Mouse (Mus musculus) CD4-positive naive resting alpha-beta T cell, adult 76 days (primary cell): ENCODE results near the gene U2af2. TPM values are rescaled to one million over a fixed set of nuclear protein-coding genes. Genes with fewer than 3 reads are reported as not detected.

Experiments
- total RNA-seq: library from RNA; stranded (reverse); gene quantifications from one replicate; pipeline ENCODE4 v1.2.4, GENCODE M21; 2023

U2af2 gene
- 436 TPM for total RNA-seq

DNA sequence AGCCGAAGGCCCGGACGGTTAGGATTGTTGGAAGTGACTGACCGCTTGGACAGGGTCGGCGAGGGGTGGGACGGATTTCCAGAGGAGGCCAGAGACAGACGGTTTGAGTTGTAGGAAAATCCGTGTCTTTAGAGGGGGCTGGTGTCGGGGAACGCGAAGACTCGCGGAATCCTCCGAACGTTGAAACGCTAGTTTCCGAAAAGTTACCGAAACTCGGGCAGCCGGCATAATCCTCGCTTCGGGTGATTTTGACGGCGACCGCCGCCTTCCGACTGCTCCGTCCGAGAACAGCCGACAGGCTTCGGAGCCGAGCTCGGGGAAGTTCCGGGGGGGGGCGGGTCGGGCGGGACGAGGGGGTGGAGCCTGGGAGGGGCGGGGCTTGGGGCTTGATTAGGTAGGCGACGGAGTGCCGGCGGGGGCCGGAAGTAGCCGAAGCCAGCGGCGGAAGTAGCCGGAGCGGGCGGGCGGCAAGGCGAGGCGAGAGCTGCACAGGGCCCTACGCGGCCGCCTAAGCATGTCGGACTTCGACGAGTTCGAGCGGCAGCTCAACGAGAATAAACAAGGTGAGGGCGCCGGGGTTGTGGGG is at the start of gene U2af2:
Gene U2af2, plus strand, starts transcription at position 370 of the 586 bp plus-strand sequence.

DNA sequence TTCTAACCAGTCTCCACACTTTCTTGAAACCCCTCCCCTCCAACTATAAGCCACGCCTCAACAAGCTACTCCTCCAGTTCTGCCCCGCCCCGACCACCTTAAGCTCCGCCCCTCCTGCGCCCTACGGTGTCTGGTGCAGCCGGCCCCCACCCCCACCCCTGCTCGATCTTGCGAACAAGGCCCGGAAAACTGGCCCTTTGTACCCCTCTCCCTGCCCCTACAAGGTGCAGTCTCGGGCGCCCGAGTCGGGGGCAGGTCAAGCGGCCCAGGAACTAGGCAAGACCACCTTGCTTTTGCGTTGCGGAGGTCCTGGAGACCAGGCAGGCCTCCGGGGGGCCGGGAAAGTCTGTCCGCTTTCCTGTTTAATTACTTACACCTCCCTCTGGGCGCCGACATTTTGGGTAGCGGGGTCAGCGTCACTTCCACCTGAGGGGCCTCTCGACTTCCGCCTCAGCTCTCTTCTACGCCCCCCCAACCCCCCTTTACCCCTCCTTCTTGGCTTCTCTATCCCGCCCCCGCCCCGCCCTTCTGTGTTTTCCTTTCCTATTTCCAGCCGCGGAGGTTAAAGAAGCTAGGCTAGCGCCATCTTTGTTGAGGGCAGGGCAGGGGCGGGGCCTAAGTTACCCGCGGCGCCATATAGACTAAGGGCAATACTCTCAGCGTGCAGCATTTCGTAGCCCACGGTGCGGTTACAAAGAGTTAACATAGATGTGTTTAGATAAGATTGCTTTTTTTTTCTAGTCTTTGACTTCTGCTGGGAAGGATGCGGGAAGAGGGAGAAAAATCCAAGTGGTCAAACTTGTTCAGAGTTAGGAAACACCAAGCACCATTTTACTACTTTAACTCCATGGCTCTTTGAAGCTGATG is 47.5 kb upstream of the U2af2 start, which contains the start of the genes Zfp524 and Fiz1:
Gene Zfp524, plus strand, starts transcription at position 165 of the 867 bp plus-strand sequence.
Gene Fiz1, minus strand, starts transcription at position 447 of the 867 bp plus-strand sequence.

DNA sequence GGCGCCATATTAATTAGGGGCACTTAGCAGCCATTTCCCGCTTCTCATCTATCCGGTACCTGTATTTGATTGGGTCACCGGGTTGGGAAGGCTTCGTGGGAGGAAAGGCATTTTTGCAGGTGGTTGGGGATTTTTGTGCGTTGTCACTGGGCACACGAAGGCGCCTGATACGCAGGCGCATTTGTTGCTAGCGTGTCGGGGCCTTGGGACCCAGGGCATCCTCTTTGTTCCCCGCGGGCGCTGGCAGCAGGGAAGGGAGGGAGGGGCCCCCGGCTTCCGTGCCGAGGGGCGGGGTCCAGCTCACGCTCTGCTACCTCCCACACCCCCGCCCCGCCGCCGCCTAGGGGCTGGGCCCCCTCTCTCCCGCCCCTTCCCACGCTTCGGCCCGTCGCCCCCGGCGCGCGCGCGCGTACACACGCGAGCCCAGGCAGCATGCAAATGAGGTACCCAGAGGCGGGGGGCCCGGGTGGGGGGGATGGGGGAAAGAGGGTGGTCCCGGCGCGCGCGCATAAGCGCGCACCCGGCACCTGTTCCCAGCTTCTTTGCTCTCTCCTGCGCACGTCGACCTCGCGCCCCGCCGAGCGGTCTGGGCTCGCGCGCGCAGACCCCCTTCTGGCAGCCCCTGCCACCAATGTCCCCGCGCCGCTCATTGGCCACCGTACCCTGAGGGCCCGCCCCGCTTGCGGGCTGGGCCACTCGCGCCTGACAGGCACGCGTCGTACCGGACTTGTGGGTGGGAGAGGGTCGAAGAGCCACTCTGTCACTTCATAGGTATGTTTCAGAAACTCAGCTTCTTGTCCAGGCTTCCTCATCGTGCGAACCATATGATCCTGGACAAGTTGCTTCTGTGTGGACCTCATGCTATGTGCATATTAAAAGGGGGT is 46.6 kb upstream of the U2af2 start, which contains the start of gene Gm44973:
Gene Gm44973, plus strand, starts transcription at position 379 of the 884 bp plus-strand sequence.

DNA sequence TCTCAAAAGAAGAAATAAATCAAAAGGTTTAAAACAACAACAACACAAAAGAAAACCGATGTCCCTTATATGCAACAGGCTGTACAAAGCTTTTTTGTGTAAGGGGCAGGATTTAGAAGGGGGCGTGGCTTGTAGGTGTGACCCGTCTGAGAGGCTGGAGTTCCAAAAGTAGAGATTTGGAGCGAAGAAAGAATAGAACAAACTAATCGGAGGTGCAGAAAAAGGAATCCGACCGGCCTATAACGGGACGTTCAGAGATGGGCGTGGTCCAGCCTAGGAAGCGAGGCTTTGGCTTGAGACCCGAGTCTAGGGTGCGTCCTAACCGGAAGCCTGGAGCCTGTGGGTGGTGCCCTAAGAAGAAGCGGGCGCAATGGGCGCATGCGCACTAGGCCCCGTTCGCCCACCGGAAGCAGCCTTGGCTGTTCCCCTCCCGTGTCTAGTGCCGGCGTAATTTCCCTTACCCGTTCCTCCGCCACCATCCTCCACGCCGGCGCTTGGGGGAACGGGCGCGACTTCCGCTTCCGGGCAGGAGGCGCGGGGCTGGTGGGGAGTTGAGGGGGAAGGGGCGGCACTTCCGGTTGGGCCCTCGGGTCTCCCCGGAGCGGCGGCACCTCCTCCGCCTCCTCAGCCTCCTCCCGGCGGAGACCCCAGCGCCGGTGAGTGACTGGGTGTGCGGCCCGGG is 41.8 kb upstream of the U2af2 start, which contains the start of the genes Zfp865 and Ccdc106:
Gene Zfp865, plus strand, starts transcription at position 377 of the 682 bp plus-strand sequence.
Gene Ccdc106, plus strand, starts transcription at position 554 of the 682 bp plus-strand sequence.

DNA sequence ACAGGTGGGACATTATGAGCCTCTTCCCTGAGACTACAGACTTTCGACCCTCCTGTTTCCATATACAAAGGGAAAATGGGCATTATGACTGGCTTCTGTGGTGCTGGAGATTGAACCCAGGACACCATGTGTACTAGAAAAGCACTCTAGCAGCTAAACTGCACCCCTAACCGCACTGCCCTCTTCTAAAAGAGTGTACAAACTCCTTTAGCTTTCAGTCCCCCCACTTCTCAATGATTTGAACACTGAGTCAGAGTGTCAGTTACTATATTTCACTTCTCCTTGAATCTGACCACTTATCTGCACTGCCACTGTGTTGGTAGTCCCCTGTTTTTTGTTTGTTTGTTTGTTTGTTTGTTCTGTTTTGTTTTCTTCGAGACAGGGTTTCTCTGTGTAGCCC is 28.1 kb upstream of the U2af2 start, which contains the start of gene 4632433K11Rik:
Gene 4632433K11Rik, plus strand, starts transcription at position 301 of the 400 bp plus-strand sequence.

DNA sequence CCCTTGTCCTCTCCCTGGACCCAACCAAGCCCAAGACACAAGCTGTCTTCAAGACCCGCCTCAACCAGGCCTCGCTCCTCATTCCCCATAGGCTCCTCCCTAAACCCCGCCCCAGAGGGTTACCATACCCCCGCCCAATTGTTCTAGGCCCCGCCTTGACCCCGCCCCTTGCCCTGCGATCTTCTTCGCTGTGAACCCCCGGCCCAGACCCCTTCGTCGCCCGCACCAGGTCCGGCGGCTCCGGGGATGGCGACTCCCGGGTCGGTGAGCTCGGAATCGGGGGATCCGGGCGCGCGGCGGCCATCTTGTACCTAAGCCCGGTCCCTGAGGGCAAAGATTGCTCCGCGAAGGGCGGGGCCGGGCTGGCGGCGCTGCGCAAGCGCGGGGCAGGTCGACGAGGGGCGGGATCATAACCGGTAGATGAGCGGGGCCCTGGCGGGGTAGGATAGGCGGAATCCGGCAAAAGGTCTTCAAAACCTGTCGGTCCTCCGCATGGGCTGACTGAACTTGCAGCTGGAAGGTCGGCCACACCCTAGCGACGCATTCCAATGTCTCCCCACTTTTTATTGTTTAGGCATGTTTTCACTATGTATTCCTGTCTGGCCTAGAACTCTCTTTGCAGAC is 23.7 kb upstream of the U2af2 start, which contains the start of gene Zfp784:
Gene Zfp784, minus strand, starts transcription at position 338 of the 624 bp plus-strand sequence.

DNA sequence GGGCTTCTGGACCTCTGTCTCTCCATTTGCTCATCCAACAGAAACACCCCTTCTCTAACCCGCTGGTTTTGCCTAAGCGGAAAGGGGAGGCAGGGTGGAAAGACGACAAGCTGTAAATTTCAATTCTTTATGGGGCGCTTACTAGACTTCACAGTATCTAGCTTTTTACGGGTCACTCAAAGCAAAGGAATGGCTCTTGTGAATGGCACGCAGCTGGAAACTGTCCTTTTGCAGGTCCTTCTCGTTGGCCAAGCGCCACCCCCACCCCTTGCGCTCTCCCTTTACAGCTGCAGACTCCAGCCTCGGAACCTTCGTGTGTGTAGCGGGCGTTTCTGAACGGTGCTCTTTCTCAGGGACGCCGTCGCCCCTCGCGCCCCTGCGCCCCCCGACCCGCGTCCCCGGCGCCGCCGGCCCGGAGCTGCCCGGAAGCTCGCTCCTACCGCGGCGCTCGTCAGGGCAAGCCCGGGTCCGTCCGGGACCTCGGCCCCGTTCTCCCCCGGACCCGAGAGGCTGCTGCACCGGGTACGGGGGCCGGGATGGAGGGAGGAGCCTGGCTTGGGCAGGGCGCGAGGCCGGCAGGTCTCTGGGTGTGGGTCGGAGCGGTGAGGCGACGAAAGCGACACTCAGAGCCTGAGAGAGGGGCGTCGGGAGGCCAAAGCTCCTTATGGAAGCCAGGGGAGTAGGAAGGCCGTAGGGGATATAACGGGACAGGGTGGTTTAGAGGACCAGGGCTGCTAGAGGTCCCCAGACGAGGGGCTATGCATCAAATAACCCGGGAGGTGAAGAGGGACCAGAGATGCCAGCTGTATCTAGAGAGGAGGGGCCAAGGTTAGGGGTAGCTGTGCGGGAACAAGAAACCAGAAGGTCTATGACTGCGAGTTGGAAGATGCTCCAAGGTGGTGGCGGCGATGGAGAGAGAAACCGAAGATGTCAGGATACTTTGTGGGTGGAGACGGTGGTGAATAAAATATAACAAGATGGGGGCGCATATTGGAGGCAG is 10.4 kb upstream of the U2af2 start, which contains the start of gene Zfp580:
Gene Zfp580, plus strand, starts transcription at position 346 of the 1,000 bp plus-strand sequence.

DNA sequence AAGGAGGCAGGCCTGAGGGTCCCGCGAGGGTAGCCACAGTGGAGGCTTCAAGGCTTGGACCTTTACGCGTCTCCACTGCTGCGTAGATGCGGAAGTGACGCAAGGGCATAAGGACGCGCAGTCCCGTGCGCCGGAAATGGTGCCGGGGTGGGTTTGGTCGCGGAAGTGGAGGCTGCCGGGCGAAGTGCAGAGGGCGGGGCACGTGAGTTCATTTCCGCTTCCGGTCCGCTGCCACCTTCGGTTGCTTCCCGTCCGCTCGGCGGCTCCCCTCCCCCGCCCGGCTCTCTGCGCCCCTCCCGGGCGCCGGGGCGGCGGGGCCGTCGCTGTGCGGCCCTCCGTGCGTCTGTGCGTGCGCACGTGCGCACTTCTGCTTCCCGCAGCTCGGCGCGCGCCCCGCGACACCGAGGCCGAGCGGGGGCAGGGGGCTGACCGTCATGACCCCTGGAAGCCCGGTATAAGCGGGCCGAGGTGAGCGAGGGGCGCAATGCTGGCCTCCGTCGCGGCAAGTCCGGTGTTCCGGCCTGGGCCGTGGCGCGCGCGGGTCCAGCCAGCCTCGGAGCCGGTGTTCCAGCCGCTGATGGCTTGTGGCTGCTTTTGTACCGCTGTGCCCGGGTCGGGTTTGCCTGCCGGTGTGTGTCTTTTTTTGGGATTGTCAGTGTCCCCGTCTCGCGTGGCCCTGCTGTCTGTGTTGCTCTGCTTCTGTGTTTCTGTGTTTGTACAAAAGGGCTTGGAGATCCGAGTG is 18.2 kb downstream of the U2af2 start, which contains the start of gene Epn1:
Gene Epn1, plus strand, starts transcription at position 226 of the 742 bp plus-strand sequence.

DNA sequence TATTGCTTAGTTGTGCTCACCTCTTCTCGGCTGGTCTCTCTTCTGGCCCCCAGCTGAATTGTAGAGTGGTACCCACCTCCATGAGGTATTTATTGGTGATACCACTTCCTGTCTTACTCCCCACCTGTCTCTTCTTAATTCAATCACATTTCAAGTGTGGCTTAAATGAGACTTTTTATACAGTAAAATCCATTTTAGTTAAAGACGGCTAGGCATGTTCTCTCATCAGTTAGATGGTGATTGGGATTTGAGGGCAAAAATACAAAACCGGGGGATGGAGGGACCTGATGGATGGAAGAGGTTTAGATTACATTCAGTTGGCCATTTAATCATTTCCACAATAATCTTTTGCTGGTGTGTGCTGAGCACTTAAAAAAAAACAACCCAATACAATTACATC is 54.9 kb downstream of the U2af2 start, which contains the start of gene Rfpl4:
Gene Rfpl4, minus strand, starts transcription at position 101 of the 400 bp plus-strand sequence.

DNA sequence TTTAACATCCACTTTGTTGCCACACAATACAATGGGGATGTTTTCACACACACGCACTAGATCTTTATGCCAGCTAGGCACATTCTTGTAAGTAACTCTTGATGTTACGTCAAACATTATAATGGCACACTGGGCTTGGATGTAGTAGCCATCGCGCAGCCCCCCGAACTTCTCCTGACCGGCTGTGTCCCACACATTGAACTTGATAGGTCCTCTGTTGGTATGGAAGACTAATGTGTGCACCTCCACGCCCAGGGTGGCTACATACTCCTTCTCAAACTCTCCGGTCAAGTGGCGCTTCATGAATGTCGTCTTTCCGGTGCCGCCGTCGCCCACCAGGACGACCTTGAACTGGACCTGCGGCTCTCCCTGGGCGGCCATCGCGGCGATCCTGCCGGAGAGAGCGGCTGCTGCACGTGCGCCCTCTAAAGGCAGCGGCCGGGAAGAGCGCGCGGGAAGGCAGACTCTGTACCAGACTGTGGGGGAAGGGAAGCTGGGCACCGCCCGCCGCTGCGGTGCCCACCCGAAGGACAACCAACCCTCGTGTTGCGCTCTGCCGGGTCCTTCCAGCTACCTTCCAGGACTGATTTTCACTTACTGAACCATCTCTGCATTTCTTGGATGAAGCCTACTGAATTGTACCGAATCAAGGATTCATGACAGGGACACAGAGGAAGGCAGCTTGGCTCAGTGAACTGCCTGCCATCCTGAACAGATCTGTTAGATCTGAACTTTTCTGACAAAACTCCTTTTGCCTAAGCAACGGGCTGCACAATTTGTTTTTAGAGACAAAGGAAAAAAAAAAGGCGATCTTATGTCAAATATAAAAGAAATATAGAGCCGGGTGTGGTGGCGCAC is 63.8 kb downstream of the U2af2 start, which contains the start of gene Rasl2-9:
Gene Rasl2-9, minus strand, starts transcription at position 402 of the 858 bp plus-strand sequence.

Other genes starting within 250 kb of the U2af2 start
- 177 TPM for gene Ube2s, start 249.6 kb upstream of the U2af2 start, total RNA-seq
- gene Shisa7, start 217.4 kb upstream of the U2af2 start, total RNA-seq = 0.44 TPM
- gene Isoc2b, start 191.9 kb upstream of the U2af2 start, total RNA-seq = 5.8 TPM
- gene Isoc2a, start 185.0 kb upstream of the U2af2 start, total RNA-seq = 9.6 TPM
- gene Gm36210, start 155.6 kb upstream of the U2af2 start, total RNA-seq = not detected
- gene Zfp628, start 146.9 kb upstream of the U2af2 start, total RNA-seq = 42.6 TPM
- gene Nat14, start 140.1 kb upstream of the U2af2 start, total RNA-seq = 12.2 TPM
- 0.38 TPM for gene Ssc5d, start 136.4 kb upstream of the U2af2 start, total RNA-seq
- gene Sbk2, start 97.7 kb upstream of the U2af2 start, total RNA-seq = 0.23 TPM
- not detected for gene Sbk3, start 91.0 kb upstream of the U2af2 start, total RNA-seq
- gene Zfp579, start 66.0 kb upstream of the U2af2 start, total RNA-seq = 28.5 TPM
- gene Zfp524, start 47.7 kb upstream of the U2af2 start, total RNA-seq = 10.3 TPM
- 59.9 TPM for gene Fiz1, start 47.4 kb upstream of the U2af2 start, total RNA-seq
- gene Gm44973, start 46.6 kb upstream of the U2af2 start, total RNA-seq = not detected
- 59.4 TPM for gene Zfp865, start 41.8 kb upstream of the U2af2 start, total RNA-seq
- gene Ccdc106, start 41.6 kb upstream of the U2af2 start, total RNA-seq = 0.23 TPM
- gene 4632433K11Rik, start 28.0 kb upstream of the U2af2 start, total RNA-seq = 1.7 TPM
- gene Zfp784, start 23.7 kb upstream of the U2af2 start, total RNA-seq = 7.5 TPM
- gene Zfp580, start 10.6 kb upstream of the U2af2 start, total RNA-seq = 2.5 TPM
- gene Epn1, start 18.1 kb downstream of the U2af2 start, total RNA-seq = 114 TPM
- not detected for gene Rfpl4, start 54.8 kb downstream of the U2af2 start, total RNA-seq
- not detected for gene Rasl2-9, start 63.8 kb downstream of the U2af2 start, total RNA-seq
- gene Vmn1r55, start 87.5 kb downstream of the U2af2 start, total RNA-seq = not detected
- gene Vmn1r56, start 134.6 kb downstream of the U2af2 start, total RNA-seq = not detected
- not detected for gene Vmn1r57, start 156.3 kb downstream of the U2af2 start, total RNA-seq